Mouse (Mus musculus): ENCODE data around the gene Dna2. TPM values are rescaled to one million over a fixed set of nuclear protein-coding genes. Genes with fewer than 3 reads are reported as not detected.

The Dna2 gene
- polyA plus RNA-seq, 1 experiment, result 5.1 TPM

DNA sequence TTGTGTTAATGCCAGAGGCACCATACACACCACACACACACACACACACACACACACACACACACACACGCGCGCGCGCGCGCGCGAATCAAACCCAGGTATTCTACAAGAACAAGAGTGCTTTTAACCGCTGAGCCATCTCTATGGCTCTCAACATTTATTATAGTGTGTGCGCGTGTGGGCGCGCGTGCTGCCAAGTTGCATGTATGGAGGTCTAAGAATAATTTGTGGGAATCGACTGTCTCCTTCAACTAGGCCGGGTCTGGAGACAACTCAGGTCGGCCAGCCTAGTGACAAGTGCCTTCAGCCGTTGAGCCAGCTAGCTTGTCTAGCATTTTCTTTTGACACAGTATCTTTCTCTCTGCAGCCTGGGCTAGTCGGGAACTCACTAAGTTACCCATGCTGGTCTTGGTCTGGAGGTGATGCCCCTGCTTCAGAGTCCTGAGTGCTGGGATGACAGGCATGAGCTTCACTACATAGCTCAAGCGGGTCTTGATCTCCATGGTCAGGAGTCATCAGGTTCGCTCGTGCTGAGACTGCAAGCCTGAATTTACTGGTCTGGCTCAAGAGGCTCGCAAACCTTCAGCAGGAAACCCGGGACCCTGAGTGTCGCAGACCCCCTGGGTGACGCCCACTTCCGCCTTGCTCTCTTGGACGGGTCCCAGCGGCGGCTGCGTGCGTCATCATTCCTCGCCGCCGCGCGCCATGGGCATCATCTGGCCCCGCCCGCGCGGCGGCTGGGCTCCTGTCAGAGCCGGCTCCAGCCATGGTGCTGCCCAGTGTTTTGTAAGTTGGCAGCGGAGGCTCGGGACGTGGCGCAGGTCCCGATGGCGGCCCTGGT is 26.7 kb upstream of the Dna2 start, which contains the start of gene Slc25a16:
Gene Slc25a16, plus strand, starts transcription at position 709 of the 841 bp plus-strand sequence.
- Histone ChIP-seq H3K27ac (ENCODE audit: insufficient read depth, low read length) (peak within 1 kb of the TSS; percentile 15), H3K4me1 (ENCODE audit: control insufficient read depth, insufficient read depth, low read length) (no peaks in the 10 kb centered on the region), H3K4me3 (ENCODE audit: insufficient read depth, low read length) (peak within 1 kb of the TSS; percentile 75)
- TF ChIP-seq POLR2A (IDR thresholded peaks at IDR 0.05; ENCODE audit: low read depth, low read length) (peak; percentile 76), CTCF (IDR thresholded peaks at IDR 0.05; ENCODE audit: borderline replicate concordance, insufficient read depth, low read length) (no peak)

DNA sequence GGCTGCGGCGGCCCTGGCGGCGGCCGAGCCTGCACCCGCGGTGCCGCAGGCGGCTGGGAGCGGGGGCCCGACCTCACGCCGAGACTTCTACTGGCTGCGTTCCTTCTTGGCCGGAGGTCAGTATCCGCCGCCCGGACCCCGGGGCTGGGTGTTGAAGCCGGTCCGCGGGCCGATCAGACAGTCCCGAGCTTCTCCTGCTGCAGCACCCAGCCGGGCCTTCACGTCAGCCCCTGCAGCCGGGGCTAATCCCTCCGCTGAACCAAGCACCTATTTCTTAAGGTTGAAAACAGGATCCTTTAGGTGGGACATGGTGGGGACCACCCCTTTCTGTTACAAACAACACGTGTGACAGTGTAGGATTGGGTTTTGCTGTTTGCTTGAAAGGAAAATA is 26.1 kb upstream of the Dna2 start:
- no peak overlapping the region for H3K27ac ChIP-seq (ENCODE audit: insufficient read depth, low read length)
- TF ChIP-seq CTCF (IDR thresholded peaks at IDR 0.05; ENCODE audit: borderline replicate concordance, insufficient read depth, low read length) (no peak), POLR2A (IDR thresholded peaks at IDR 0.05; ENCODE audit: low read depth, low read length) (no peak)
- no peaks in the 10 kb centered on the region for H3K4me1 ChIP-seq (ENCODE audit: control insufficient read depth, insufficient read depth, low read length)
- H3K4me3 ChIP-seq (ENCODE audit: insufficient read depth, low read length), result peak overlapping the region; percentile 75

DNA sequence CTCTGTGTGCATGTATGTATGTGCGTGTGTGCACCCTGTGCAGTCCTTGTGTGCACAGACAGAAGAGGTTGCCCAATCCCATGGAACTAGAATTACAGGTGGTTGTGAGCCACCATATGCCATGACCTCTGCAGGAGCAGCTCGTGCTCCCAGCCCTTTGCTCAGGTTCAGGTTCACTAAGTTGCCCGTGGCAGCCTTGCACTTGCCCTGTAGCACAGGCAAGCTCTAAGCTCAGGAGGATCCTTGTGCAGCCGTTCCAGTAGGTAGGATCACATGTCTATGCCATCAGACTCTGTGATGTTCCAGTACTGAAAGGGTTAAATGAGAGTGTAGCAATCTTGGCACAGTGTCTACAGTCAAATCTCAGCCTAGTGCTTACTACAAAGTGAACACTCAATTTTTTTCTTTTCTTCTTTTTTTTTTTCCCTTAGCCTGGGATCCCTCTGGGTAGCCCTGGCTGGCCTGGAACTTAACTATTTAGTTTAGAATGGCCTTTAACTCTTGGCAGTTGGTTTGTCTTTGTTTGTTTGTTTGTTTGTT is 22.7 kb upstream of the Dna2 start:
- H3K4me1 ChIP-seq (ENCODE audit: control insufficient read depth, insufficient read depth, low read length), result no peaks in the 10 kb centered on the region
- no peak overlapping the region for H3K27ac ChIP-seq (ENCODE audit: insufficient read depth, low read length)
- no peak for TF ChIP-seq POLR2A (IDR thresholded peaks at IDR 0.05; ENCODE audit: low read depth, low read length)
- no peak for TF ChIP-seq CTCF (IDR thresholded peaks at IDR 0.05; ENCODE audit: borderline replicate concordance, insufficient read depth, low read length)
- no peak overlapping the region for H3K4me3 ChIP-seq (ENCODE audit: insufficient read depth, low read length)

DNA sequence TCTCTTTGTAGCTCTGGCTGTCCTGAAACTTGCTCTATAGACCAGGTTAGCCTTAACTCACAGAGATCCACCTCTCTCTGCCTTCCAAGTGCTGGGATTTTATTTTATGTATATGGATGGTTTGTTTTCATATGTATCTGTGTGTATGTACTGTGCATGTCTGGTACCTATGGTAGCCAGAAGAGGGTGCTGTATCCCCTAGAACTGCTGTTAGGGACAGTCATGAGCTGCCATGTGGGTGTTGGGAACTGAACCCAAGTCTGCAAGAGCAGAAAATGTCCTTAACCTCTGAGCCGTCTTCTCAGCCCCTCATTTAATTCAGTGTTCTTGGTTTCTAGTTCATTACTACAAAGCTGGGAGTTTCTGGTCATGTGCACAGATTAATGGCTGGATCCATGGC is 14.4 kb upstream of the Dna2 start:
- TF ChIP-seq POLR2A (IDR thresholded peaks at IDR 0.05; ENCODE audit: low read depth, low read length), result no peak
- no peak for TF ChIP-seq CTCF (IDR thresholded peaks at IDR 0.05; ENCODE audit: borderline replicate concordance, insufficient read depth, low read length)
- Histone ChIP-seq H3K4me1 (ENCODE audit: control insufficient read depth, insufficient read depth, low read length) (no peaks in the 10 kb centered on the region), H3K27ac (ENCODE audit: insufficient read depth, low read length) (no peak overlapping the region), H3K4me3 (ENCODE audit: insufficient read depth, low read length) (no peak overlapping the region)

DNA sequence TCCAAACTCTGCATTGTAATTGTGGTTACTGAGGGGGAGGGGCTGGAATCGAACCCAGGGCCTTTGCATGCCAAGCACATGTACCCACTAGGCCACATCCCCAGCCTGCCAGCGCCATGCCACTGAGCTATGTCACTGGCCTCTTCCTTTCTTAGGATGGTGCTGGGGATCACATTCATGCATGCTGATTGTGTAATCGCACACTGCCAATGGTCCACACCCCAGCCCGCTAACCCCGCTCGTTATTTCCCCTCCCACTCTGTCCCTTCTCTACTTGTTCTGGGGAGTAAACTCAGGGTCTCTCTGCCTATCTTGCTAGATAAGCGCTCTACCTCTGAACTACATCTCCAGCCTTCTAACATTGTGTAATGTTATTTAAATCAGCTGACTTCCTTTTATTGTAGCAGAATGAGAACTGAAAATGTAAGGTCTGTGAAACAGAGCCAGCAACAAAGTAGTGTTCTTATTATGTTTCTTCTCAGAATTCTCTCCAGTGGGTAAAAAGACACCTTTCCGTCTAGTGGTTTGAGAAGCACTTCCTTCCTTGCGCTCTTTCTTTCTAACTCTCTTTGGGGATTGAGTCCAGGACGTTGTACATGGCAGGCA is 1.7 kb upstream of the Dna2 start:
- Histone ChIP-seq H3K27ac (ENCODE audit: insufficient read depth, low read length) (no peak overlapping the region), H3K4me3 (ENCODE audit: insufficient read depth, low read length) (no peak overlapping the region), H3K4me1 (ENCODE audit: control insufficient read depth, insufficient read depth, low read length) (no peaks in the 10 kb centered on the region)
- TF ChIP-seq CTCF (IDR thresholded peaks at IDR 0.05; ENCODE audit: borderline replicate concordance, insufficient read depth, low read length) (no peak), POLR2A (IDR thresholded peaks at IDR 0.05; ENCODE audit: low read depth, low read length) (no peak)

DNA sequence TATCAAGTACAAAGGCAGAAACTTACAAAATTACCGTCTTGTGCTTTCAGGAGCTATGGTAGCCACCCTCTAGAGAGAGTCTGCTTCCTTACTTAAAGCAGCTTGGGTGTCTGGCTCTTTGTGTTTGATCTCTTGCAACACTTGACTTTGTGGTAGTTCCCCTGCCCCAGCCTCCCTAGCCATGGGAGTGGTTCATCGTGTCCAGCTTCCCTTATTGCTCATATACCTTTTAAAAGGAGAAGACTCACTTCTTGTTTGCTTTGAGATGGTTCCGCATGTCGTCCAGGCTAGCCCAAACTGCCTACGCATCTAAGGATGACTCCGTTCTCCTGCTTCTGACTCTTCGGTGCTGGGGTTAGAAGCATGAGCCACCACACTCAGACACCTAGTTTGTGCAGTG is 1.7 kb downstream of the Dna2 start:
- H3K4me3 ChIP-seq (ENCODE audit: insufficient read depth, low read length), result no peak overlapping the region
- no peaks in the 10 kb centered on the region for H3K4me1 ChIP-seq (ENCODE audit: control insufficient read depth, insufficient read depth, low read length)
- H3K27ac ChIP-seq (ENCODE audit: insufficient read depth, low read length), result no peak overlapping the region
- TF ChIP-seq POLR2A (IDR thresholded peaks at IDR 0.05; ENCODE audit: low read depth, low read length) (no peak), CTCF (IDR thresholded peaks at IDR 0.05; ENCODE audit: borderline replicate concordance, insufficient read depth, low read length) (no peak)

DNA sequence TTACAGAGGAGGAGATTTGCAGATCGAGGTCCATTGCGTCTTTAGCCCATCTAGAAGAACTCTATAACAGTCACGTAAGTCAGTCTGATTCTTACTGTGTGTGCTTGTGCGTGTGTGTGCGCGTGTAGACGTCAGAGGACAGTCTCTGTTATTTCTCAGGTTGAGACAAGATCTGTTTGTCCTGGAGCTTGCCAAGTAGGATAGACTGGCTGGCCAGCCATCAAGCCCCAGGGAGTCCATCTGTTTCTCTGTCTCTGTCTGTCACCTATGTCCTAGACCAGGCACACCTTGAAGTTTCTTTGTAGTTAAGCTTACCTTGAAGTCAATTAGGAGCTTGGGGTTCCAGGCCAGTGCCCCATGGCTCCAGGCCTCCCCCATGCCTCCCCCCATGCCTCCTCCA is 17.1 kb downstream of the Dna2 start:
- TF ChIP-seq POLR2A (IDR thresholded peaks at IDR 0.05; ENCODE audit: low read depth, low read length), result no peak
- TF ChIP-seq CTCF (IDR thresholded peaks at IDR 0.05; ENCODE audit: borderline replicate concordance, insufficient read depth, low read length), result no peak
- H3K4me1 ChIP-seq (ENCODE audit: control insufficient read depth, insufficient read depth, low read length), result no peaks in the 10 kb centered on the region
- H3K4me3 ChIP-seq (ENCODE audit: insufficient read depth, low read length), result no peak overlapping the region
- H3K27ac ChIP-seq (ENCODE audit: insufficient read depth, low read length), result no peak overlapping the region

DNA sequence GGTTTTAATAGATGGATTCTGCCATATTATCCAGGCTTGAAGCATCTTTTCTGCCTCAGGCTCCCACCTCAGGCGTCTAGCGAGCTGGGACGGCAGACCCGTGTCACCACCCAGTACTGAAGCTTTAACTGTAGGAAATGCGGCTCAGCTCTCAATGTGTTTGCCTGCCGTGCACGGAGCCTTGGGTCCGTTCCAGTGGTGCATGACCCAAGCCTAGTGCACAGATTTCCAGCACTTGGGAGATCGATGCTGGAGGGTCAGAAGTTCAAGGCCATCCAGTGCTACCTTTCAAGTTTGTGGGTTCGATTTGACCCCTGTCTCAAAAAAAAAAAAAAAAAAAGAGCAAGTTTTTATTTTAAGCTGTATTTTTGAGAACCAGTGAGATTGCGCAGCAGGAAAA is 19.0 kb downstream of the Dna2 start:
- TF ChIP-seq POLR2A (IDR thresholded peaks at IDR 0.05; ENCODE audit: low read depth, low read length) (no peak), CTCF (IDR thresholded peaks at IDR 0.05; ENCODE audit: borderline replicate concordance, insufficient read depth, low read length) (no peak)
- Histone ChIP-seq H3K4me1 (ENCODE audit: control insufficient read depth, insufficient read depth, low read length) (no peaks in the 10 kb centered on the region), H3K4me3 (ENCODE audit: insufficient read depth, low read length) (no peak overlapping the region), H3K27ac (ENCODE audit: insufficient read depth, low read length) (no peak overlapping the region)

DNA sequence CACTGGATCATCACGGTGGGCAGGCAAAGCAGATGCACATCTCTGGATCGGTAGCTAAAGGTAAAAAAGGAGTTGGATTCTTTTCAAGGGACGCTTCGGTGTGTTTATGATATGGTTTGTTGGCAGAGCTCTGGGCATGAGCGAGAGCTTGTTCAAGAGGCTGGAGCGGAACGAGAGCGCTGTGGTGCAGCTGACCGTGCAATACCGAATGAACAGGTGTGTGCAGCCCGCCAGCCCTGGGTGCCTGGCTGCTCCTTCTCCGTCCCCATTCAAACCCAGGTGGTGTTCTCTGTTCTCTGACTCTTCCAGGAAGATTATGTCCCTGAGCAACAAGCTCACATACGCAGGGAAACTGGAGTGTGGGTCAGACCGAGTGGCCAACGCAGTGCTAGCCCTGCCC is 19.5 kb downstream of the Dna2 start:
- H3K27ac ChIP-seq (ENCODE audit: insufficient read depth, low read length), result no peak overlapping the region
- TF ChIP-seq CTCF (IDR thresholded peaks at IDR 0.05; ENCODE audit: borderline replicate concordance, insufficient read depth, low read length), result no peak
- TF ChIP-seq POLR2A (IDR thresholded peaks at IDR 0.05; ENCODE audit: low read depth, low read length), result no peak
- no peaks in the 10 kb centered on the region for H3K4me1 ChIP-seq (ENCODE audit: control insufficient read depth, insufficient read depth, low read length)
- H3K4me3 ChIP-seq (ENCODE audit: insufficient read depth, low read length), result no peak overlapping the region

DNA sequence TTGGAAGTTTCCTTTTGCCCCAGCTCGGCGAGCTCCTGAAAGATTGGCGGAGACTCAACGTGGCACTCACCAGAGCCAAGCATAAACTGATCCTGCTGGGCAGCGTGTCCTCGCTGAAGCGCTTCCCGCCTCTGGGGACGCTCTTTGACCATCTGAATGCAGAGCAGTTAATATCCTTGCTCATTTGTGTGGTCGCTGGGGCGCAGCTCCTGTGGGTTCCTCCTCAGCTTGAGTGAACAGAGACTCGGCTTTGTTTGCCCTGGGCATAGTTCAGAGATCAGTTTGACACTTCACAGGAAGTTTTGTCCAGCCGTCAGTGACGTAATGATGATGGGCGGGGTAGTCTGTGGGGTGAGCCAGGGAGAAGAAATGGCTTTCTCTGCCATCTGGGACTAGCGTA is 25.0 kb downstream of the Dna2 start:
- Histone ChIP-seq H3K27ac (ENCODE audit: insufficient read depth, low read length) (no peak overlapping the region), H3K4me3 (ENCODE audit: insufficient read depth, low read length) (no peak overlapping the region), H3K4me1 (ENCODE audit: control insufficient read depth, insufficient read depth, low read length) (no peaks in the 10 kb centered on the region)
- TF ChIP-seq CTCF (IDR thresholded peaks at IDR 0.05; ENCODE audit: borderline replicate concordance, insufficient read depth, low read length), result no peak
- TF ChIP-seq POLR2A (IDR thresholded peaks at IDR 0.05; ENCODE audit: low read depth, low read length), result no peak

Data from embryonic fibroblast, embryonic 13.5 days (primary cell).